Mouse (Mus musculus): ENCODE results near the gene Crocc2. TPM values are rescaled to one million over a fixed set of nuclear protein-coding genes. Genes with fewer than 3 reads are reported as not detected.

Gene Crocc2
- polyA plus RNA-seq, 1 experiment from 2014 or later: 0.45 TPM

GRCm38 (mm10) chr1:93225731-93226520 is 57.4 kb downstream of the Crocc2 start:
- Histone ChIP-seq H3K9ac (no peak overlapping the region), H3K27ac (no peak overlapping the region), H3K4me3 (no peak overlapping the region), H3K4me1 (peaks cover 32% of the 10 kb centered on the region), H3K9me3 (replicated peaks) (no peaks in the 10 kb centered on the region), H3K4me2 (replicated peaks) (no peak overlapping the region), H3K36me3 (no peaks in the 10 kb centered on the region), H3K27me3 (peaks cover 20% of the 10 kb centered on the region)
- WGBS: 81% methylated on average over 5 of the region's 5 CpGs
- ATAC-seq (ENCODE audit: low FRiP score): no peak

DNA sequence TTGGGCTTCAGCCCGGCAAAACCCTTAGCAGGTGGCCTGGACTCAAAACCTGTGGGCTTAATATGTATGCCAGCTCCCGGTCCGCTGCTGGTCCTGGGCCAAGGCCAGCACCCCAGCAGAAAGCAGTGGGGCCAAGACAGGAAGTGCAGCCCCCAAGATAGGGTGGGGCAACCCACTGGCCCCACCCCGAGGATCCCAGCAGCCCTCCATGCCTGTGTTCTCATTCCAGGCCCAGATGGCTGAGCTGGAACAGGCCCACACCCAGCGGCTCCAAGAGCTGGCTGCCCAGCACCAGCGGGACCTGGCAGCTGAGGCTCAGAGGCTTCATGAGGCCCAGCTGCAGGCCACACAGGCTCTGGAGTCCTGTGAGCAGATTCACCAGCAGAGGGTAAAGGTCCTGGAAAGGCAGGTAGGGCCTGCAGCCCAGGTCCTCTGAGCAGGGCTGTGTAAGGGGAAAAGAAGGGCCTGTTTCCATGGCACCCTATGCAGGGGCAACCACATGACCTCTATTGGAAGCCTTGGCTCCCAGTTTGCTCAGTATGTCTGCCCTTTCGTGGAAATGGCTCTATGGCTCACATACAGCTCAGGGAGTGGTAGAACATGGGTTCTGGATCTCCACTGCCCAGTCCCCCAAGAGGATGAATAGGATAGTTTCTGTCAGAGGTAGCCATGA is 58.9 kb downstream of the Crocc2 start:
- no peak overlapping the region for H3K27ac ChIP-seq
- H3K27me3 ChIP-seq: peaks cover 17% of the 10 kb centered on the region
- 75% methylated on average over 7 of the region's 7 CpGs for WGBS
- H3K4me1 ChIP-seq: peaks cover 28% of the 10 kb centered on the region
- no peaks in the 10 kb centered on the region for H3K36me3 ChIP-seq
- H3K4me2 ChIP-seq (replicated peaks): no peak overlapping the region
- no peak for ATAC-seq (ENCODE audit: low FRiP score)
- H3K9ac ChIP-seq: no peak overlapping the region
- no peak overlapping the region for H3K4me3 ChIP-seq
- no peaks in the 10 kb centered on the region for H3K9me3 ChIP-seq (replicated peaks)

- Histone ChIP-seq H3K4me3 (no peak overlapping the region), H3K9me3 (replicated peaks) (no peaks in the 10 kb centered on the region), H3K36me3 (no peaks in the 10 kb centered on the region), H3K27ac (no peak overlapping the region), H3K4me2 (replicated peaks) (no peak overlapping the region), H3K4me1 (peaks cover 28% of the 10 kb centered on the region), H3K9ac (no peak overlapping the region), H3K27me3 (peaks cover 17% of the 10 kb centered on the region)
- no peak for ATAC-seq (ENCODE audit: low FRiP score)
- 94% methylated on average over 7 of the region's 7 CpGs for WGBS
These were observed 59.4 kb downstream of the Crocc2 start for GRCm38 (mm10) chr1:93227976-93228365.

GRCm38 (mm10) chr1:93229221-93229620 is 60.7 kb downstream of the Crocc2 start:
- peaks cover 25% of the 10 kb centered on the region for H3K4me1 ChIP-seq
- H3K27me3 ChIP-seq: peaks cover 13% of the 10 kb centered on the region
- 96% methylated on average over 6 of the region's 6 CpGs for WGBS

DNA sequence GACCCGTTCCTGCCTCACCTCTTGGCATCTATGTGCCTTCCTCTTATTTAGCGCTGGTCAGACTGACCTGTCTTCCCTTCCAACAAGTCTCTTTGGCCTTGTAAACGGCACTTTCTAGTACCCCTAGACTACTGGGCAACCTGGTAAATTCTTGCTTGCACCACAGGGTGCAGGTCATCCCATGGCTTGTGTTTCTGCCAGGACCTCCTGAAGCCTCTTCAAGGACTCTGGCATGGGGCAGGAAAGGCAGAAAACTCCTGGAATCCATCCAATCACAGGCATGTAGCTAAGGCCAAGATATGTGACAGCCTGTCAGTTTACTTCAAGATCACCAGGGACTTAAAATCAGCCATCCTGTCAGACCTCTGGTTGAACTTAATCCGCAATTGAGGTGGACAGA is 61.1 kb downstream of the Crocc2 start:
- no peaks in the 10 kb centered on the region for H3K9me3 ChIP-seq (replicated peaks)
- ATAC-seq (ENCODE audit: low FRiP score): no peak
- H3K4me2 ChIP-seq (replicated peaks): no peak overlapping the region
- no peak overlapping the region for H3K9ac ChIP-seq
- H3K4me1 ChIP-seq: peaks cover 24% of the 10 kb centered on the region
- H3K27ac ChIP-seq: no peak overlapping the region
- WGBS: 82% methylated on average over 4 of the region's 4 CpGs
- H3K4me3 ChIP-seq: no peak overlapping the region
- H3K36me3 ChIP-seq: no peaks in the 10 kb centered on the region
- H3K27me3 ChIP-seq: peaks cover 11% of the 10 kb centered on the region

More at GRCm38 (mm10) chr1:93229221-93229620, 60.7 kb downstream of the Crocc2 start:
- Histone ChIP-seq H3K9me3 (replicated peaks) (no peaks in the 10 kb centered on the region), H3K4me2 (replicated peaks) (no peak overlapping the region), H3K27ac (no peak overlapping the region), H3K9ac (no peak overlapping the region), H3K36me3 (no peaks in the 10 kb centered on the region), H3K4me3 (no peak overlapping the region)
- no peak for ATAC-seq (ENCODE audit: low FRiP score)

DNA sequence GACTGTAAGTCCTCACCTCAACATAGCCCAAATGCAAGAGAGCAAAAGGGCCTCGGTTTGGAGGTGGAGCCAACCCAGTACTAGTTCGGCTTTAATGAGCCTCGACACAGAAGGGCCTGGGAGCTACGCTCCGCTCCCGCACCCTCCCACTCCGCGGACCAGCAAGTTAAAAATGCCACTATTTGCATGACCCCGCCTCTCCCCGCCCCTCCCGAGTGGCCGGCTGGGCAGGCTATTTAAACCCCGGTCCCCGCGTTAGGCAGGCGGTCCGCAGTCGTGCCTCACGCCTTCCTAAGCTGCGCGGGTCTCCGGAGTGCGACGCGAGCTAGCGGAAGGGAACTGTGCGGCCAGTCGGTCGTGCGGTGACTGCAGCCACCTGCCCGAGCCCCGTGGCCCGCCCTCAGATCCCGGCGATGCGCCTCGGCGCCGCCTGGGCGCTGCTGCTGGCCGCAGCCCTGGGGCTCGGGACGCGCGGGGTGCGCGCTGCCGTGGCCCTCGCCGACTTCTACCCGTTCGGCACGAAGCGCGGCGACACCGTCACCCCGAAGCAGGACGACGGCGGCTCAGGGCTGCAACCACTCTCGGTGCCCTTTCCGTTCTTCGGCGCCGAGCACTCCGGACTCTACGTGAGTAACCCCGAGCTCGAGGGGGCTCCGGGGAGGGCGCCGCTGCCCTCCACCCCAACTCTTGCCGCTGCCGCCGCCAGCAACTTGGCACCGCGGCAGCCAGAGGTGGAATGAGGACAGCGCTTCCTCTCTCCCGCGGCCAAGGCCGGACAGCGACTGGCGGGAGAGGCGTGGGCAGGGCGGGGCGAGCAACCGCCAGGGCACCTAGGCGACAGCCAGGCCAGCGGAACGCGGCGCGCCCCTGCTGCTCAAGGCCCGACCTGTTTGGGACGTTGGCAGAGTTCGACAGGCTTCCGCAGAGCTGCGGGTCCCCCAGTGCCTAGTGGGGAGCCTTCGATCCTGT is 67.3 kb downstream of the Crocc2 start, which contains the start of gene Sned1:
TSS of gene Sned1 (plus strand) at position 266 of the 969 bp plus-strand sequence.
- H3K4me2 ChIP-seq (replicated peaks): peak within 1 kb of the TSS; percentile 100
- H3K27me3 ChIP-seq: peaks cover 45% of the 10 kb centered on the region
- peak within 1 kb of the TSS; percentile 68 for H3K9ac ChIP-seq
- WGBS: under 1% methylated on average over 85 of the region's 100 CpGs
- peaks cover 15% of the 10 kb centered on the region for H3K4me1 ChIP-seq
- peak; percentile 85 for ATAC-seq (ENCODE audit: low FRiP score)
- H3K36me3 ChIP-seq: no peaks in the 10 kb centered on the region
- 0 out of 2 replicates have a peak within 1 kb of the TSS, but pooled peaks have one; percentile 17 for H3K27ac ChIP-seq
- H3K4me3 ChIP-seq: peak within 1 kb of the TSS; percentile 56
- H3K9me3 ChIP-seq (replicated peaks): no peaks in the 10 kb centered on the region

GRCm38 (mm10) chr1:93236545-93236924 is 68.0 kb downstream of the Crocc2 start:
- H3K9ac ChIP-seq: 0 out of 2 replicates have a peak overlapping the region, but pooled peaks have one; percentile 68
- H3K4me2 ChIP-seq (replicated peaks): peak overlapping the region; percentile 100
- peaks cover 45% of the 10 kb centered on the region for H3K27me3 ChIP-seq
- H3K36me3 ChIP-seq: no peaks in the 10 kb centered on the region
- H3K27ac ChIP-seq: no peak overlapping the region
- peak overlapping the region; percentile 56 for H3K4me3 ChIP-seq
- H3K9me3 ChIP-seq (replicated peaks): no peaks in the 10 kb centered on the region
- 16% methylated on average over 3 of the region's 3 CpGs for WGBS
- peaks cover 15% of the 10 kb centered on the region for H3K4me1 ChIP-seq
- peak; percentile 21 for ATAC-seq (ENCODE audit: low FRiP score)

DNA sequence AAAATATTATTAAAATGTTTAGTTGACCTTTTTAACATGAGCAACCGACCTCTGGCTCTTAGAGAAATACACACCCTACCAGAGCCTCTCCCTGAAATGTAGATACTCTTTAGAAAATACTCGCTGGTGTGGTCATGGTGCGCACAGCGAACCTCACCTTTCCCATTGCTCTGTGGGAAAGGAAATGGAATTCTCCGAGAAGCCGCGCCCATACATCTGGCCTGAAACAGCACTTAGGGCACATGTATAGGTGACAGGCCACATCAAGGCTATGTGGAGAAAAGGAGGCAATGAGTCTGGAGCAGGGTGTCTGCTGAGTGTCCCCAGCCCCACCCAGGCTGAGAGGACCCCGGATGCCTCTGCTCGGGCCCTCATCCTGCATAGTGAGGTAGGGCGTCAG is 69.2 kb downstream of the Crocc2 start:
- H3K9me3 ChIP-seq (replicated peaks): no peaks in the 10 kb centered on the region
- 91% methylated on average over 10 of the region's 10 CpGs for WGBS

DNA sequence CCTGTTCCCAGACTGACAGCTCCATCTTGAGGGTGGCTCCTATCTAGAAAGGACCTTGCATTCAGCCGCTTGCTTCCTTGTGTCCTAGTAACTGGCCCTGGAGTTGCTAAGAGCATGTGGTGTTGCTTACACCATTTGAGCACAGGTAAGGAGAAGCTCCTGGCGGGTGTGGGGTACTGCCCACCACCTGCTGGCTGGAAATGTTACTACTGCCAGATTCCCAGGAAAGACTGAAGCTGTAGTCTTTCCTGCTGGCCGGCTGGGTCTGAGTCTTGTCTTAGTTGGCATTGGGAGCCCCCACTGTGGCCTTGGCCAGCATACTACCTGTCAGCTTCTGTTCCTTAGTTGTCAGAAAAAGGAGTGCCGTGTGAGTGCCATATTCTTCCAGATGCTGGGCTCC is 69.7 kb downstream of the Crocc2 start:
- Histone ChIP-seq H3K4me2 (replicated peaks) (no peak overlapping the region), H3K9ac (no peak overlapping the region), H3K36me3 (no peaks in the 10 kb centered on the region), H3K27me3 (peaks cover 45% of the 10 kb centered on the region), H3K4me1 (peaks cover 13% of the 10 kb centered on the region), H3K9me3 (replicated peaks) (no peaks in the 10 kb centered on the region), H3K4me3 (no peak overlapping the region), H3K27ac (no peak overlapping the region)
- no peak for ATAC-seq (ENCODE audit: low FRiP score)
- 55% methylated on average over 4 of the region's 4 CpGs for WGBS

More for the DNA sequence above, 69.2 kb downstream of the Crocc2 start:
- H3K27me3 ChIP-seq: peaks cover 45% of the 10 kb centered on the region
- no peaks in the 10 kb centered on the region for H3K36me3 ChIP-seq
- H3K4me2 ChIP-seq (replicated peaks): no peak overlapping the region
- H3K27ac ChIP-seq: no peak overlapping the region
- H3K4me1 ChIP-seq: peaks cover 15% of the 10 kb centered on the region
- H3K9ac ChIP-seq: no peak overlapping the region
- no peak for ATAC-seq (ENCODE audit: low FRiP score)
- no peak overlapping the region for H3K4me3 ChIP-seq

GRCm38 (mm10) chr1:93245936-93246335 is 77.4 kb downstream of the Crocc2 start:
- Histone ChIP-seq H3K36me3 (no peaks in the 10 kb centered on the region), H3K9ac (no peak overlapping the region), H3K27ac (no peak overlapping the region), H3K27me3 (no peaks in the 10 kb centered on the region), H3K9me3 (replicated peaks) (no peaks in the 10 kb centered on the region), H3K4me3 (no peak overlapping the region), H3K4me2 (replicated peaks) (no peak overlapping the region), H3K4me1 (no peaks in the 10 kb centered on the region)
- no peak for ATAC-seq (ENCODE audit: low FRiP score)
- WGBS: 85% methylated on average over 2 of the region's 2 CpGs

DNA sequence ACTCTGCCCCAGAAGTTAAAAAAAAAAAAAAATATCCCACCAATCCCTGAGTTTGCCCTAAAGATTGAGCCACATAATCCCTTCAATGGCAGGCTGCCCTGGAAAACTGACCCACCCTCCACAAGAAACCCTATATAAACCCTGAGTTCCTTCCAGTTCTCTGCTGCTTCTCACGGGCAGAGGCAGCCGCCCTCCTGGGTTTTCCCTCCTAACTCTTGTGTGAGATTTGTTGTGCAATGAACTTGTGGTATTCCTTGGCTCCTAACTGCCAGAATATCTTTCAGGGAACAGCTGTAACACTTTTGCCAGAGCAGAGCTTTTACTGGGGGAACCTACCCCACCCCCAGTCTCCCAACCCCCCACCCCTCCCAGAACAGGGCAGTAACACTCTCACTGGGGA is 84.1 kb downstream of the Crocc2 start:
- H3K27ac ChIP-seq: no peak overlapping the region
- no peak overlapping the region for H3K9ac ChIP-seq
- H3K36me3 ChIP-seq: no peaks in the 10 kb centered on the region
- H3K27me3 ChIP-seq: no peaks in the 10 kb centered on the region
- no peak for ATAC-seq (ENCODE audit: low FRiP score)
- WGBS: 47% methylated on average over 2 of the region's 2 CpGs
- H3K4me1 ChIP-seq: no peaks in the 10 kb centered on the region
- no peak overlapping the region for H3K4me3 ChIP-seq
- H3K9me3 ChIP-seq (replicated peaks): no peaks in the 10 kb centered on the region
- H3K4me2 ChIP-seq (replicated peaks): no peak overlapping the region

DNA sequence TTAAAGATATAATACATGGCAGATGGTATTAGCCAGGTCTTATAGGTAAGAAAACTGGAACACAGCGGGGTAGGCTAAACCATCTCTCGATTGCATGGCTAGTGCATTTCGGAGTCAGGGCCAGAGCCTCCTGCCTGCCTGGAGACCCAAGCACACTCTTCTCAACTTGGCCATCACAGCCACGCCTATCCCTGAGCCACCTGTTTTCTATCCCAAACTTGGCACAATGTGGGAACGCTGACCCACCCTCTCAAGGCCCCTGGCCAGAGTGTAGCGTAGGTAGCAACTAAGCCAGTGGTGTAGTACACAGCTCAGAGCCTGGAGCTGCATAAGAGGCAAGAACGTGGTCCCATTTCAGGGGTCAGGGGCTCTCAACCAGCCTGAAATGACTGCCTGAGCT is 87.2 kb downstream of the Crocc2 start:
- H3K27ac ChIP-seq: no peak overlapping the region

More for the DNA sequence above, 87.2 kb downstream of the Crocc2 start:
- no peaks in the 10 kb centered on the region for H3K36me3 ChIP-seq
- H3K27me3 ChIP-seq: no peaks in the 10 kb centered on the region
- no peaks in the 10 kb centered on the region for H3K9me3 ChIP-seq (replicated peaks)
- WGBS: 93% methylated on average over 7 of the region's 7 CpGs
- no peak overlapping the region for H3K9ac ChIP-seq
- H3K4me2 ChIP-seq (replicated peaks): no peak overlapping the region
- no peak for ATAC-seq (ENCODE audit: low FRiP score)
- H3K4me3 ChIP-seq: no peak overlapping the region
- H3K4me1 ChIP-seq: no peaks in the 10 kb centered on the region
